Mouse (Mus musculus) midbrain, embryonic 10.5 days (tissue): ENCODE measurements around the gene Cd200r4. TPM values are rescaled to one million over a fixed set of nuclear protein-coding genes. Genes with fewer than 3 reads are reported as not detected.
"Not testable (repeated sequence)": the region's sequence is repeated elsewhere in the genome, so short reads cannot be mapped to it uniquely, and the experiment has no call there.

Experiments used
- DNase-seq: peaks from one replicate; pipeline ENCODE4 v3.0.0-alpha.2; 2017; ENCODE audit warnings: low spot score
- H3K27ac ChIP-seq: fragments of 300-500 bp; sonication (generic); replicated peaks from 2 replicates; pipeline ENCODE4 v1.5.1; 2016; ENCODE audit warnings: mild to moderate bottlenecking
- H3K27me3 ChIP-seq: fragments of 300-500 bp; sonication (generic); 2 replicates; pipeline ENCODE4 v1.6.1; 2016; ENCODE audit warnings: low read depth, mild to moderate bottlenecking; ENCODE audit not compliant: poor library complexity, severe bottlenecking
- H3K36me3 ChIP-seq: fragments of 300-500 bp; sonication (generic); 2 replicates; pipeline ENCODE4 v1.6.1; 2016; ENCODE audit warnings: mild to moderate bottlenecking, moderate library complexity
- H3K4me1 ChIP-seq: fragments of 300-500 bp; sonication (generic); 2 replicates; pipeline ENCODE4 v1.6.1; 2016
- H3K4me3 ChIP-seq: fragments of 300-500 bp; sonication (generic); 2 replicates; pipeline ENCODE4 v1.5.1; 2016; ENCODE audit warnings: mild to moderate bottlenecking, moderate library complexity
- H3K9me3 ChIP-seq: fragments of 300-500 bp; sonication (generic); replicated peaks from 2 replicates; pipeline ENCODE4 v1.6.1; 2016; ENCODE audit warnings: mild to moderate bottlenecking
- WGBS: fragments of 180-500 bp; shearing (Covaris S2); methylation state at CpG from one replicate; pipeline ENCODE4 v1.1.7; 2016; 5-methylcytosine and 5-hydroxymethylcytosine counted together
- polyA plus RNA-seq: library from polyadenylated mRNA; unstranded; fragments of >200 nt; fragmentation: Nextera tagmentation; extraction: Ambion mirVana; gene quantifications from 2 replicates; pipeline ENCODE4 v1.2.1, GENCODE M21; 2016

Gene Cd200r4
- polyA plus RNA-seq, 1 experiment from 2014 or later = 0.11 TPM

GRCm38 (mm10) chr16:44794416-44794815 lies 17.1 kb upstream of the Cd200r4 start:
- Histone ChIP-seq H3K27me3 (no peaks in the 10 kb centered on the region), H3K4me1 (no peaks in the 10 kb centered on the region), H3K36me3 (no peaks in the 10 kb centered on the region), H3K4me3 (no peak overlapping the region), H3K27ac (no peak overlapping the region), H3K9me3 (no peaks in the 10 kb centered on the region)
- no peak for DNase-seq

- H3K9me3 ChIP-seq = no peaks in the 10 kb centered on the region
- no peaks in the 10 kb centered on the region for H3K27me3 ChIP-seq
- H3K4me1 ChIP-seq = no peaks in the 10 kb centered on the region
- no peak overlapping the region for H3K27ac ChIP-seq
- H3K36me3 ChIP-seq = no peaks in the 10 kb centered on the region
- H3K4me3 ChIP-seq = no peak overlapping the region
- DNase-seq = no peak
These were observed 5.6 kb upstream of the Cd200r4 start for GRCm38 (mm10) chr16:44805976-44806375.

- H3K9me3 ChIP-seq, DNase-seq, H3K27ac ChIP-seq, H3K27me3 ChIP-seq, H3K4me3 ChIP-seq, H3K4me1 ChIP-seq, H3K36me3 ChIP-seq: not testable (repeated sequence)
- WGBS = 95% methylated on average over 4 of the region's 4 CpGs
These were observed 1.3 kb upstream of the Cd200r4 start for GRCm38 (mm10) chr16:44810223-44810622.

- Histone ChIP-seq H3K4me3 (no peak overlapping the region), H3K36me3 (no peaks in the 10 kb centered on the region), H3K9me3 (no peaks in the 10 kb centered on the region), H3K4me1 (no peaks in the 10 kb centered on the region), H3K27ac (no peak overlapping the region), H3K27me3 (no peaks in the 10 kb centered on the region)
- 86% methylated on average over 6 of the region's 6 CpGs for WGBS
- DNase-seq = no peak
These were observed 1.0 kb downstream of the Cd200r4 start for GRCm38 (mm10) chr16:44812468-44813065.

GRCm38 (mm10) chr16:44818010-44818409 lies 6.5 kb downstream of the Cd200r4 start:
- H3K4me1 ChIP-seq = no peaks in the 10 kb centered on the region
- H3K4me3 ChIP-seq = no peak overlapping the region
- 53% methylated on average over 1 of the region's 1 CpGs for WGBS
- no peak overlapping the region for H3K27ac ChIP-seq
- no peaks in the 10 kb centered on the region for H3K9me3 ChIP-seq
- no peaks in the 10 kb centered on the region for H3K27me3 ChIP-seq
- no peak for DNase-seq
- no peaks in the 10 kb centered on the region for H3K36me3 ChIP-seq

- no peaks in the 10 kb centered on the region for H3K27me3 ChIP-seq
These were observed 9.0 kb downstream of the Cd200r4 start for GRCm38 (mm10) chr16:44820545-44820944.

GRCm38 (mm10) chr16:44832286-44832685 lies 20.8 kb downstream of the Cd200r4 start:
- H3K36me3 ChIP-seq = no peaks in the 10 kb centered on the region
- 82% methylated on average over 3 of the region's 3 CpGs for WGBS

More at GRCm38 (mm10) chr16:44820545-44820944, 9.0 kb downstream of the Cd200r4 start:
- no peaks in the 10 kb centered on the region for H3K36me3 ChIP-seq
- H3K9me3 ChIP-seq = no peaks in the 10 kb centered on the region
- 84% methylated on average over 4 of the region's 4 CpGs for WGBS
- H3K4me3 ChIP-seq = no peak overlapping the region
- H3K27ac ChIP-seq = no peak overlapping the region
- no peaks in the 10 kb centered on the region for H3K4me1 ChIP-seq
- no peak for DNase-seq

GRCm38 (mm10) chr16:44833189-44833588 lies 21.7 kb downstream of the Cd200r4 start:
- DNase-seq, H3K27ac ChIP-seq, H3K4me1 ChIP-seq, H3K36me3 ChIP-seq, H3K9me3 ChIP-seq, H3K27me3 ChIP-seq, H3K4me3 ChIP-seq: not testable (repeated sequence)
- WGBS = 56% methylated on average over 2 of the region's 2 CpGs

More at GRCm38 (mm10) chr16:44832286-44832685, 20.8 kb downstream of the Cd200r4 start:
- Histone ChIP-seq H3K4me1 (no peaks in the 10 kb centered on the region), H3K27ac (no peak overlapping the region), H3K9me3 (no peaks in the 10 kb centered on the region), H3K27me3 (no peaks in the 10 kb centered on the region), H3K4me3 (no peak overlapping the region)
- no peak for DNase-seq

- DNase-seq = no peak
- Histone ChIP-seq H3K4me3 (no peak within 1 kb of the TSS), H3K27ac (no peak within 1 kb of the TSS), H3K27me3 (no peaks in the 10 kb centered on the region), H3K36me3 (no peaks in the 10 kb centered on the region), H3K4me1 (no peaks in the 10 kb centered on the region), H3K9me3 (no peaks in the 10 kb centered on the region)
- WGBS = 90% methylated on average over 2 of the region's 2 CpGs
These were observed 55.3 kb downstream of the Cd200r4 start, which contains the start of gene Cd200r2 for GRCm38 (mm10) chr16:44866797-44867196. TSS of gene Cd200r2 (plus strand) at chr16:44867097.

GRCm38 (mm10) chr16:44875178-44875577 lies 63.6 kb downstream of the Cd200r4 start:
- no peaks in the 10 kb centered on the region for H3K36me3 ChIP-seq
- H3K4me3 ChIP-seq = no peak overlapping the region
- no peak for DNase-seq
- H3K27ac ChIP-seq = no peak overlapping the region
- no peaks in the 10 kb centered on the region for H3K4me1 ChIP-seq
- no peaks in the 10 kb centered on the region for H3K9me3 ChIP-seq
- WGBS = 84% methylated on average over 1 of the region's 1 CpGs
- H3K27me3 ChIP-seq = no peaks in the 10 kb centered on the region

- WGBS = 75% methylated on average over 5 of the region's 5 CpGs
- no peak for DNase-seq
- H3K9me3 ChIP-seq = no peaks in the 10 kb centered on the region
These were observed 65.1 kb downstream of the Cd200r4 start for GRCm38 (mm10) chr16:44876625-44877024.

GRCm38 (mm10) chr16:44877595-44877994 lies 66.1 kb downstream of the Cd200r4 start:
- H3K9me3 ChIP-seq = no peaks in the 10 kb centered on the region
- WGBS = 83% methylated on average over 6 of the region's 6 CpGs

More at GRCm38 (mm10) chr16:44876625-44877024, 65.1 kb downstream of the Cd200r4 start:
- Histone ChIP-seq H3K4me3 (no peak overlapping the region), H3K27me3 (no peaks in the 10 kb centered on the region), H3K27ac (no peak overlapping the region), H3K36me3 (no peaks in the 10 kb centered on the region), H3K4me1 (no peaks in the 10 kb centered on the region)

More at GRCm38 (mm10) chr16:44877595-44877994, 66.1 kb downstream of the Cd200r4 start:
- no peaks in the 10 kb centered on the region for H3K36me3 ChIP-seq
- H3K27ac ChIP-seq = no peak overlapping the region
- DNase-seq = no peak
- no peaks in the 10 kb centered on the region for H3K27me3 ChIP-seq
- no peak overlapping the region for H3K4me3 ChIP-seq
- H3K4me1 ChIP-seq = no peaks in the 10 kb centered on the region
